Mouse (Mus musculus): ENCODE data around the gene Tesc.

GRCm38 (mm10) chr5:118015669-118016068 lies 11.9 kb upstream of the Tesc start:
- no peak for TF ChIP-seq CTCF (IDR thresholded peaks at IDR 0.05; ENCODE audit: insufficient read depth, low read depth, low read length)
- TF ChIP-seq POLR2A (IDR thresholded peaks at IDR 0.05; ENCODE audit: insufficient read depth, low read depth, low read length): no peak

All from olfactory bulb, adult 2 months (tissue).